Mouse (Mus musculus): ENCODE data around the gene Rpa3. TPM values are rescaled to one million over a fixed set of nuclear protein-coding genes. Genes with fewer than 3 reads are reported as not detected.

Rpa3 gene
- polyA plus RNA-seq, 1 experiment = 53.3 TPM

DNA sequence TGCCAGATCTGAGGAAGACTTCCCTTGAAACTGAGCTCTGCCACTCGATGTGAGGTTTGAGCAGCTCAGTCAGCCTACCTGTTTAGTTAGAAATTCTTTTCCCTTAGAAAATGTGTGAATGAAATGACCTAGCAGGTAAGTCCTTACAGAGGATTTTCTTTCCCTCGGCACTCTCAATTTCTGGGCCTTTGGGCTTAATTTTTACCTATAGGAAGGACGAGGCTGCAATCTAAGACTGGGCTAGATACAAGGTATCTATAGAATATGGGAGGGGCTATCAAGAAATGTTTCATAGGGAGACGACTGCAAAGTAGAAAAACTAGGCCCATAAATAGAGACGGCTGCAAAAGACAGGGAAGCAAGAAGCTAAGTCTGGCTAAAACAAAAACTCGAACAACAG lies 657 bp downstream of the Rpa3 start:
- H3K27ac ChIP-seq (ENCODE audit: control insufficient read depth, insufficient read depth, low read depth, low read length, poor library complexity) = no peak overlapping the region
- H3K4me3 ChIP-seq (replicated peaks; ENCODE audit: control insufficient read depth, low read depth, low read length) = peak overlapping the region; percentile 100
- TF ChIP-seq CTCF (IDR thresholded peaks at IDR 0.05; ENCODE audit: control insufficient read depth, insufficient read depth, low read length) (no peak), POLR2A (IDR thresholded peaks at IDR 0.05; ENCODE audit: borderline replicate concordance, control insufficient read depth, low read depth, low read length) (no peak)
- 4% methylated on average over 6 of the region's 6 CpGs for WGBS
- no peaks in the 10 kb centered on the region for H3K4me1 ChIP-seq (ENCODE audit: control insufficient read depth, insufficient read depth, low read length)

GRCm38 (mm10) chr6:8228596-8228995 lies 30.4 kb downstream of the Rpa3 start:
- no peak for TF ChIP-seq CTCF (IDR thresholded peaks at IDR 0.05; ENCODE audit: control insufficient read depth, insufficient read depth, low read length)
- no peak for TF ChIP-seq POLR2A (IDR thresholded peaks at IDR 0.05; ENCODE audit: borderline replicate concordance, control insufficient read depth, low read depth, low read length)
- WGBS = 85% methylated on average over 3 of the region's 3 CpGs
- no peak overlapping the region for H3K27ac ChIP-seq (ENCODE audit: control insufficient read depth, insufficient read depth, low read depth, low read length, poor library complexity)
- H3K4me1 ChIP-seq (ENCODE audit: control insufficient read depth, insufficient read depth, low read length) = no peaks in the 10 kb centered on the region
- no peak overlapping the region for H3K4me3 ChIP-seq (replicated peaks; ENCODE audit: control insufficient read depth, low read depth, low read length)

DNA sequence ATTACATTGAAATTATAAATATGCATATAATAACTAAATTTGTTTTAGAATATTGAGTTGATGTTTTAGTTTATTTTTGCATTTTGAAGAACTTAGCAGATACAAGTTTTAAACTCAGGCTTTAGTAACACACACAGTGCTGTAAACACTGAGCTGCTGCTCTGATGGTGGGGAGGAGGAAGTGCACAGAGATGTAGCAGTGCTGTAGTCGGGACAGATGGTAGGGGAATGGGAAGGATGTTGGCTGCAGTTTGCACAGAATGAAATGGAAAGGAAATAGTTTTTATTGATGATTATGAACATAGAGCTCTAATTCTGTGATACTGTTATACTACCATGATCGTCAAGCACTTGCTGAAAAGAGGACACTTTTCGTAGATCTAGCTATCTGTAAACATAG lies 31.9 kb downstream of the Rpa3 start:
- no peak for TF ChIP-seq CTCF (IDR thresholded peaks at IDR 0.05; ENCODE audit: control insufficient read depth, insufficient read depth, low read length)
- TF ChIP-seq POLR2A (IDR thresholded peaks at IDR 0.05; ENCODE audit: borderline replicate concordance, control insufficient read depth, low read depth, low read length) = no peak
- Histone ChIP-seq H3K4me3 (replicated peaks; ENCODE audit: control insufficient read depth, low read depth, low read length) (no peak overlapping the region), H3K4me1 (ENCODE audit: control insufficient read depth, insufficient read depth, low read length) (no peaks in the 10 kb centered on the region), H3K27ac (ENCODE audit: control insufficient read depth, insufficient read depth, low read depth, low read length, poor library complexity) (no peak overlapping the region)
- WGBS = 69% methylated on average over 3 of the region's 3 CpGs

DNA sequence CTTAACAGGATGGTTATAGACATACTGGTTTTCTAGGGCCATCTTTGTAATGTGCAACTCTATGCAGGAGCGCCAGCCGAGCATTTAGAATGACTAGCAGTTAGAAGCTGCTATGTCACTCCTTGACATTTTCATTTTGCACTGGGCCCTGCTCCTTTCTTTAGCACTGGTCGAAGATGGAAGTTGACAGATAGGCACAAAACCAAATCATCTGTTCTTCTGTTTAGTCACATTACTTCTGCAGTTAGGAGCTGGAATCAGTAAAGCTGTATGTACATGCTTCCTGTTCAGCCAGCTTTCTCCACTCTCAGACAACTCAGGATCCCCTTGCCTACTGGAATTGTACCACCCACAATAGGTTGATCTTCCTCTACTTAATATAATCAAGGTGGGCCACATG lies 48.3 kb downstream of the Rpa3 start:
- no peak overlapping the region for H3K4me3 ChIP-seq (replicated peaks; ENCODE audit: control insufficient read depth, low read depth, low read length)
- H3K4me1 ChIP-seq (ENCODE audit: control insufficient read depth, insufficient read depth, low read length) = no peaks in the 10 kb centered on the region; the same call in 1 of the 2 replicates
- 69% methylated on average over 3 of the region's 3 CpGs for WGBS
- TF ChIP-seq POLR2A (IDR thresholded peaks at IDR 0.05; ENCODE audit: borderline replicate concordance, control insufficient read depth, low read depth, low read length) (no peak), CTCF (IDR thresholded peaks at IDR 0.05; ENCODE audit: control insufficient read depth, insufficient read depth, low read length) (no peak)
- H3K27ac ChIP-seq (ENCODE audit: control insufficient read depth, insufficient read depth, low read depth, low read length, poor library complexity) = no peak overlapping the region

DNA sequence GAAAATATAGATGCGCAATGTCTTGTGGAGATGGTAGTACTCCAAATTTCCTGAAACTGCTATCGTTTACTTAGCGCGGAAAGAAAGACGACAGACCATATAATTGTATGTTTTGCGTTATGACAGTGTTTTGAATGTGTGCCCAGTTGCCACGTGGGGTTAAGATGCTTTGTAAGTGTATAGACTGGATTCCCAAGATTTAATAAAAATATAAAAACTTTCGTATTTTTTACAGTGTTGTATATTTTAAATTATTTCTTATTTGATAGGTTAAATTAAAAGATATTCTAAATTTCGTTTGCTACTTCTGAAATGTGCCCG lies 49.1 kb downstream of the Rpa3 start:
- TF ChIP-seq CTCF (IDR thresholded peaks at IDR 0.05; ENCODE audit: control insufficient read depth, insufficient read depth, low read length) (no peak), POLR2A (IDR thresholded peaks at IDR 0.05; ENCODE audit: borderline replicate concordance, control insufficient read depth, low read depth, low read length) (no peak)
- WGBS = 13% methylated on average over 10 of the region's 10 CpGs

GRCm38 (mm10) chr6:8209047-8209865 lies 49.7 kb downstream of the Rpa3 start, which contains the start of gene Mios:
TSS of gene Mios (plus strand) at chr6:8209222.
- no peaks in the 10 kb centered on the region; the same call in 1 of the 2 replicates for H3K4me1 ChIP-seq (ENCODE audit: control insufficient read depth, insufficient read depth, low read length)
- peak within 1 kb of the TSS; percentile 64 for H3K4me3 ChIP-seq (replicated peaks; ENCODE audit: control insufficient read depth, low read depth, low read length)
- TF ChIP-seq CTCF (IDR thresholded peaks at IDR 0.05; ENCODE audit: control insufficient read depth, insufficient read depth, low read length) (no peak), POLR2A (IDR thresholded peaks at IDR 0.05; ENCODE audit: borderline replicate concordance, control insufficient read depth, low read depth, low read length) (0 out of 2 replicates have a peak, but pooled peaks have one; percentile 62)
- peak within 1 kb of the TSS; percentile 91 for H3K27ac ChIP-seq (ENCODE audit: control insufficient read depth, insufficient read depth, low read depth, low read length, poor library complexity)
- under 1% methylated on average over 90 of the region's 90 CpGs for WGBS

More for the DNA sequence above, 49.1 kb downstream of the Rpa3 start:
- no peak overlapping the region for H3K27ac ChIP-seq (ENCODE audit: control insufficient read depth, insufficient read depth, low read depth, low read length, poor library complexity)
- no peaks in the 10 kb centered on the region; the same call in 1 of the 2 replicates for H3K4me1 ChIP-seq (ENCODE audit: control insufficient read depth, insufficient read depth, low read length)
- H3K4me3 ChIP-seq (replicated peaks; ENCODE audit: control insufficient read depth, low read depth, low read length) = peak overlapping the region; percentile 64

Other genes starting within 250 kb of the Rpa3 start
- not detected in 2 replicates for gene Col28a1, start 66.6 kb downstream of the Rpa3 start, polyA plus RNA-seq (2011; ENCODE audit: insufficient read depth, insufficient read length, low replicate concordance, missing spikeins)
- gene Mios, start 50.0 kb downstream of the Rpa3 start, polyA plus RNA-seq (2011; ENCODE audit: insufficient read depth, insufficient read length, low replicate concordance, missing spikeins) = 6.1 and 8.8 TPM in 2 replicates
- 5.1 and 8.5 TPM in 2 replicates for gene Umad1, start 115 bp upstream of the Rpa3 start, polyA plus RNA-seq (2011; ENCODE audit: insufficient read depth, insufficient read length, low replicate concordance, missing spikeins)
- gene Gm45062, start 277 bp upstream of the Rpa3 start, polyA plus RNA-seq (2011; ENCODE audit: insufficient read depth, insufficient read length, low replicate concordance, missing spikeins) = 3.3 and 4.1 TPM in 2 replicates

All from bone marrow, adult 2 months (tissue).